Comparison of ENCODE assay signal across 26 mouse cellular contexts in genomic region chr6:6871692-6872091, GRCm38 (mm10). TPM values are rescaled to one million over a fixed set of nuclear protein-coding genes. Genes with fewer than 3 reads are reported as not detected.
DNase-seq lines count a peak whose midpoint lies in the region; ATAC-seq lines count a peak whose summit lies in the region.
"Had no signal": no experiment of that assay in that cellular context is flagged by ENCODE, and none has a peak within 500 bp of the region (broad histone marks: within the 10 kb centered on the region; RNA-seq: fewer than 3 reads in every experiment).

No protein-coding gene starts in this region.

- no peak overlapping the region for H3K9ac ChIP-seq in forebrain, embryonic 11.5 days (ENCODE audit: low read length)
- H3K9ac ChIP-seq in forebrain, embryonic 12.5 days: no peak overlapping the region
- 0 out of 2 replicates have a peak overlapping the region, but pooled peaks have one; percentile 14 for H3K9ac ChIP-seq in forebrain, embryonic 16.5 days (replicated peaks; ENCODE audit: low read depth, low read length)
- H3K9ac ChIP-seq in heart, embryonic 11.5 days (ENCODE audit: low read depth, low read length): no peak overlapping the region
- H3K9ac ChIP-seq: embryonic facial prominence, embryonic 13.5 days; heart, embryonic 12.5 days; hindbrain, embryonic 13.5 days had no signal

- no peak for DNase-seq in forebrain, embryonic 11.5 days (ENCODE audit: low spot score)
- DNase-seq in forebrain, embryonic 10.5 days (ENCODE audit: extremely low spot score, low spot score): no peak
- peak; percentile 6 for DNase-seq in retina, postnatal 1 day
- DNase-seq in heart, postnatal 4 days: no peak
- DNase-seq in frontal cortex, postnatal 36 days (ENCODE audit: low spot score in 2 of 2): no peak
- DNase-seq: adrenal gland, postnatal 10 days; cerebellum, adult 11-12 months; cerebellum, adult 9-10 months; cerebellum, postnatal 25 days; gastrocnemius, postnatal 14 days; heart, adult 2 months; kidney, adult 11 months had no signal

- no peaks in the 10 kb centered on the region for H3K36me3 ChIP-seq in forebrain, embryonic 11.5 days (ENCODE audit: control insufficient read depth, insufficient read depth, low read length)
- H3K36me3 ChIP-seq in forebrain, embryonic 10.5 days (replicated peaks): no peaks in the 10 kb centered on the region
- H3K36me3 ChIP-seq in forebrain, embryonic 12.5 days (replicated peaks): no peaks in the 10 kb centered on the region
- H3K36me3 ChIP-seq in forebrain, embryonic 16.5 days (ENCODE audit: control insufficient read depth, insufficient read depth): no peaks in the 10 kb centered on the region
- no peaks in the 10 kb centered on the region for H3K36me3 ChIP-seq in heart, embryonic 11.5 days (ENCODE audit: control insufficient read depth, insufficient read depth, low read length)
- H3K36me3 ChIP-seq: embryonic facial prominence, embryonic 13.5 days; heart, embryonic 12.5 days; hindbrain, embryonic 13.5 days had no signal

- H3K4me2 ChIP-seq in forebrain, embryonic 11.5 days (ENCODE audit: low read depth, low read length, severe bottlenecking): no peak overlapping the region
- peak overlapping the region; percentile 48; the same call in 1 of the 2 replicates for H3K4me2 ChIP-seq in forebrain, embryonic 12.5 days
- H3K4me2 ChIP-seq in forebrain, embryonic 16.5 days (ENCODE audit: low read length): peak overlapping the region; percentile 48; the same call in 1 of the 2 replicates
- H3K4me2 ChIP-seq in heart, embryonic 11.5 days: no peak overlapping the region
- H3K4me2 ChIP-seq: embryonic facial prominence, embryonic 13.5 days; heart, embryonic 12.5 days; hindbrain, embryonic 13.5 days had no signal

- no peaks in the 10 kb centered on the region for H3K9me3 ChIP-seq in forebrain, embryonic 11.5 days (ENCODE audit: control insufficient read depth, low read length)
- peaks cover 4% of the 10 kb centered on the region; the same call in 1 of the 2 replicates for H3K9me3 ChIP-seq in forebrain, embryonic 10.5 days
- H3K9me3 ChIP-seq in forebrain, embryonic 12.5 days: no peaks in the 10 kb centered on the region
- H3K9me3 ChIP-seq in forebrain, embryonic 16.5 days (ENCODE audit: control insufficient read depth, low read length): no peaks in the 10 kb centered on the region
- no peaks in the 10 kb centered on the region for H3K9me3 ChIP-seq in heart, embryonic 11.5 days (replicated peaks; ENCODE audit: control insufficient read depth, low read length)
- H3K9me3 ChIP-seq: embryonic facial prominence, embryonic 13.5 days; heart, embryonic 12.5 days; hindbrain, embryonic 13.5 days had no signal

- no peak overlapping the region; the same call in 1 of the 2 replicates for H3K4me3 ChIP-seq in forebrain, embryonic 11.5 days (ENCODE audit: low read depth, low read length)
- no peak overlapping the region for H3K4me3 ChIP-seq in forebrain, embryonic 10.5 days
- no peak overlapping the region for H3K4me3 ChIP-seq in forebrain, embryonic 12.5 days (replicated peaks)
- H3K4me3 ChIP-seq in forebrain, embryonic 16.5 days (replicated peaks; ENCODE audit: low read length): no peak overlapping the region; the same call in 1 of the 2 replicates
- H3K4me3 ChIP-seq in heart, embryonic 11.5 days (ENCODE audit: low read depth, low read length): no peak overlapping the region
- H3K4me3 ChIP-seq: embryonic facial prominence, embryonic 13.5 days; heart, adult 2 months; heart, embryonic 12.5 days; hindbrain, embryonic 13.5 days had no signal

- H3K27me3 ChIP-seq in forebrain, embryonic 11.5 days (ENCODE audit: control insufficient read depth, insufficient read depth, low read length): peaks cover 82% of the 10 kb centered on the region
- H3K27me3 ChIP-seq in forebrain, embryonic 10.5 days (ENCODE audit: poor library complexity, severe bottlenecking): peaks cover 100% of the 10 kb centered on the region
- peaks cover 85% of the 10 kb centered on the region for H3K27me3 ChIP-seq in forebrain, embryonic 12.5 days
- peaks cover 42% of the 10 kb centered on the region for H3K27me3 ChIP-seq in forebrain, embryonic 16.5 days (replicated peaks; ENCODE audit: control insufficient read depth, insufficient read depth, low read length)
- H3K27me3 ChIP-seq in heart, embryonic 11.5 days (ENCODE audit: control insufficient read depth, insufficient read depth, low read length): peaks cover 91% of the 10 kb centered on the region

- no peak overlapping the region for H3K27ac ChIP-seq in forebrain, embryonic 11.5 days (ENCODE audit: low read depth, low read length)
- H3K27ac ChIP-seq in forebrain, embryonic 10.5 days: no peak overlapping the region
- peak overlapping the region; percentile 93 for H3K27ac ChIP-seq in forebrain, embryonic 12.5 days
- H3K27ac ChIP-seq in forebrain, embryonic 16.5 days (ENCODE audit: low read length): peak overlapping the region; percentile 94
- H3K27ac ChIP-seq in heart, embryonic 11.5 days (ENCODE audit: low read depth, low read length): no peak overlapping the region
- H3K27ac ChIP-seq: embryonic facial prominence, embryonic 13.5 days; heart, adult 2 months; hindbrain, embryonic 13.5 days; hindbrain, postnatal 0 days had no signal

- ATAC-seq in forebrain, embryonic 11.5 days (replicated peaks; ENCODE audit: low FRiP score): 0 out of 2 replicates have a peak, but pooled peaks have one; percentile 3
- peak; percentile 52 for ATAC-seq in forebrain, embryonic 12.5 days (ENCODE audit: low FRiP score)
- peak; percentile 3 for ATAC-seq in forebrain, embryonic 16.5 days
- no peak for ATAC-seq in heart, embryonic 11.5 days (replicated peaks; ENCODE audit: insufficient number of reproducible peaks, low FRiP score, low TSS enrichment)
- ATAC-seq: hindbrain, postnatal 0 days had no signal

- H3K4me1 ChIP-seq in forebrain, embryonic 11.5 days (replicated peaks; ENCODE audit: control insufficient read depth, insufficient read depth, low read length): no peaks in the 10 kb centered on the region
- H3K4me1 ChIP-seq in forebrain, embryonic 10.5 days: peaks cover 16% of the 10 kb centered on the region
- peaks cover 6% of the 10 kb centered on the region; the same call in 1 of the 2 replicates for H3K4me1 ChIP-seq in forebrain, embryonic 12.5 days
- H3K4me1 ChIP-seq in forebrain, embryonic 16.5 days (replicated peaks; ENCODE audit: control insufficient read depth, insufficient read depth, low read length): peaks cover 10% of the 10 kb centered on the region
- no peaks in the 10 kb centered on the region for H3K4me1 ChIP-seq in heart, embryonic 11.5 days (ENCODE audit: control insufficient read depth, insufficient read depth, low read length)
- H3K4me1 ChIP-seq: hindbrain, embryonic 13.5 days had no signal

- 5% methylated on average over 5 of the region's 5 CpGs for WGBS in forebrain, embryonic 11.5 days
- WGBS in forebrain, embryonic 10.5 days: 4% methylated on average over 5 of the region's 5 CpGs
- 3% methylated on average over 5 of the region's 5 CpGs for WGBS in forebrain, embryonic 12.5 days
- 3% methylated on average over 5 of the region's 5 CpGs for WGBS in forebrain, embryonic 16.5 days
- WGBS in heart, embryonic 11.5 days (ENCODE audit: insufficient replicate concordance): 8% methylated on average over 5 of the region's 5 CpGs

RNA-seq across cellular contexts. Expression of gene Dlx6, which starts 8.6 kb away (rescaled TPM):
- 4.5 and 7.3 TPM in 2 replicates for polyA plus RNA-seq in forebrain, embryonic 11.5 days (2014; fragmentation: Nextera tagmentation; extraction: Ambion mirVana)
- polyA plus RNA-seq in forebrain, embryonic 10.5 days (2016; fragmentation: Nextera tagmentation; extraction: Ambion mirVana): 0.95 and 1.1 TPM in 2 replicates
- polyA plus RNA-seq in forebrain, embryonic 12.5 days (2016; fragmentation: Nextera tagmentation; extraction: Ambion mirVana): 10.1 and 15.7 TPM in 2 replicates
- polyA plus RNA-seq in forebrain, embryonic 16.5 days (2015; fragmentation: Nextera tagmentation; extraction: Ambion mirVana): 7.2 and 12.6 TPM in 2 replicates
- not detected for total RNA-seq in heart, postnatal 4 days (2021)
- polyA plus RNA-seq in heart, embryonic 11.5 days (2014; fragmentation: Nextera tagmentation; extraction: Ambion mirVana): 0.47 TPM in 1 of 2 replicates, not detected in the other
- total RNA-seq: gastrocnemius, adult 18-20 months; gastrocnemius, postnatal 14 days; heart, adult 2 months; heart, postnatal 25 days; hindbrain, postnatal 0 days; MEL had no signal
- polyA plus RNA-seq: C2C12; gonadal fat pad, adult 2 months; heart, adult 2 months; heart, embryonic 12.5 days; heart, embryonic 16.5 days; hindbrain, embryonic 13.5 days; hindbrain, postnatal 0 days; intestine, embryonic 14.5 days had no signal

RNA-seq across cellular contexts. Expression of gene Dlx5, which starts 10.2 kb away (rescaled TPM):
- polyA plus RNA-seq in forebrain, embryonic 11.5 days (2014; fragmentation: Nextera tagmentation; extraction: Ambion mirVana): 45.5 and 47.7 TPM in 2 replicates
- polyA plus RNA-seq in forebrain, embryonic 10.5 days (2016; fragmentation: Nextera tagmentation; extraction: Ambion mirVana): 17.5 and 18.5 TPM in 2 replicates
- polyA plus RNA-seq in forebrain, embryonic 12.5 days (2016; fragmentation: Nextera tagmentation; extraction: Ambion mirVana): 68.0 and 102 TPM in 2 replicates
- polyA plus RNA-seq in forebrain, embryonic 16.5 days (2015; fragmentation: Nextera tagmentation; extraction: Ambion mirVana): 74.3 and 75.7 TPM in 2 replicates
- total RNA-seq in heart, postnatal 4 days (2021): under 1 TPM; 0.43 to 0.50 TPM
- 0.93 and 1.2 TPM in 2 replicates for polyA plus RNA-seq in heart, embryonic 11.5 days (2014; fragmentation: Nextera tagmentation; extraction: Ambion mirVana)
- total RNA-seq: gastrocnemius, adult 18-20 months; gastrocnemius, postnatal 14 days; hindbrain, postnatal 0 days; MEL had no signal
- polyA plus RNA-seq: C2C12; hindbrain, postnatal 0 days had no signal

Comparison
In these comparisons a context has a peak if more than half of its experiments do, and no peak if none do; other contexts are left out.
1. H3K27ac ChIP-seq: peak in forebrain, embryonic 12.5 days (single experiment) and forebrain, embryonic 16.5 days (single experiment); none in forebrain, embryonic 11.5 days (single experiment), forebrain, embryonic 10.5 days (single experiment) and heart, embryonic 11.5 days (single experiment).
2. H3K4me2 ChIP-seq: peak in forebrain, embryonic 12.5 days (single experiment) and forebrain, embryonic 16.5 days (single experiment); none in forebrain, embryonic 11.5 days (single experiment) and heart, embryonic 11.5 days (single experiment).